32 mouse cellular contexts compared by ENCODE assay signal in the genomic region with DNA sequence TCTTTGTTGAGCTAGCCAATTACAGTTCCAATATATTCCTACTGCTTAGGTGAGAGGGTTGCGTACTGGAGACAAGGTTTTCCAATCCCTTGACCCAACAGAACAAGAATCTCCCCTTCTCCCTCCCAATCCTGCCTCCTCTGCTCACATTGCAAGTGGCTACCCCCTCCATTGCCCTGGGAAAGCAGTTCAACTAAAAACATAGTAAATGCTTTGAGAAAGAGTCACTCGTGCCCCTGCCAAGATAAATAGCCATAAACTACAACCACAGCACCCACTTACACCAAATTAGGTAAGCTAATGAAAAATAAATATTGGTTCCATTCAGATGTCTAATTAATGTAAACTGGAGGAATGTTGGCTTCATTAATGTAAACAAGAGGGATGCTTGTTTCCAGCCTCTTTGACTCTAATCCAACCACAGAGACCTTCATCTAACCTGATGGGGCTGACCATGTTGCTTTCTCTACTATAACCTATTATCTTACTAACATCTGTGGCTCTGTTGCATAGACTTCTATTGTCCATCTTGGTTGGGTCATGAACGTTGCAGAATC. TPM values are rescaled to one million over a fixed set of nuclear protein-coding genes. Genes with fewer than 3 reads are reported as not detected.
"Had no signal": no experiment of that assay in that cellular context is flagged by ENCODE, and none has a peak within 500 bp of the region (broad histone marks: within the 10 kb centered on the region; RNA-seq: fewer than 3 reads in every experiment).

No protein-coding gene starts in this region.

- DNase-seq: cerebellum, adult 8-10 months; cerebellum, adult 9-10 months; cerebellum, adult 9-11 months; cerebellum, postnatal 10 days; cerebellum, postnatal 14 days; cerebellum, postnatal 25 days; cerebellum, postnatal 36 days; embryo, embryonic 11 days; forebrain, postnatal 0 days; gastrocnemius, adult 2 months; gastrocnemius, postnatal 10 days; gastrocnemius, postnatal 14 days; gastrocnemius, postnatal 25 days; gastrocnemius, postnatal 36 days; heart, adult 18-20 months; heart, adult 2 months had no signal

- H3K36me3 ChIP-seq: embryonic facial prominence, embryonic 10.5 days; embryonic facial prominence, embryonic 12.5 days; embryonic facial prominence, embryonic 13.5 days; embryonic facial prominence, embryonic 15.5 days; forebrain, embryonic 10.5 days; forebrain, embryonic 12.5 days; forebrain, embryonic 15.5 days had no signal

- ATAC-seq: forebrain, embryonic 13.5 days; forebrain, embryonic 14.5 days; forebrain, embryonic 15.5 days; forebrain, embryonic 16.5 days; forebrain, postnatal 0 days had no signal

- H3K4me1 ChIP-seq: embryonic facial prominence, embryonic 10.5 days; embryonic facial prominence, embryonic 12.5 days; embryonic facial prominence, embryonic 13.5 days; embryonic facial prominence, embryonic 15.5 days; forebrain, embryonic 10.5 days; forebrain, embryonic 12.5 days; forebrain, embryonic 13.5 days; forebrain, embryonic 15.5 days had no signal

- H3K4me2 ChIP-seq: embryonic facial prominence, embryonic 12.5 days; embryonic facial prominence, embryonic 13.5 days; embryonic facial prominence, embryonic 15.5 days; forebrain, embryonic 12.5 days; forebrain, embryonic 13.5 days; forebrain, embryonic 15.5 days had no signal

- H3K9ac ChIP-seq: embryonic facial prominence, embryonic 12.5 days; embryonic facial prominence, embryonic 13.5 days; embryonic facial prominence, embryonic 15.5 days; forebrain, embryonic 12.5 days; forebrain, embryonic 13.5 days; forebrain, embryonic 15.5 days; forebrain, postnatal 0 days had no signal

- H3K4me3 ChIP-seq: embryonic facial prominence, embryonic 10.5 days; embryonic facial prominence, embryonic 12.5 days; embryonic facial prominence, embryonic 13.5 days; embryonic facial prominence, embryonic 15.5 days; erythroblast, embryonic 14.5 days; forebrain, embryonic 10.5 days; forebrain, embryonic 12.5 days; forebrain, embryonic 13.5 days; forebrain, embryonic 15.5 days; gastrocnemius, adult 2 months; heart, adult 2 months had no signal

- H3K27me3 ChIP-seq: embryonic facial prominence, embryonic 12.5 days; embryonic facial prominence, embryonic 13.5 days; embryonic facial prominence, embryonic 15.5 days; forebrain, embryonic 12.5 days; forebrain, embryonic 13.5 days; forebrain, embryonic 15.5 days had no signal

- H3K9me3 ChIP-seq: embryonic facial prominence, embryonic 10.5 days; embryonic facial prominence, embryonic 12.5 days; embryonic facial prominence, embryonic 13.5 days; embryonic facial prominence, embryonic 15.5 days; forebrain, embryonic 10.5 days; forebrain, embryonic 12.5 days; forebrain, embryonic 13.5 days; forebrain, embryonic 15.5 days had no signal

- H3K27ac ChIP-seq: embryonic facial prominence, embryonic 10.5 days; embryonic facial prominence, embryonic 12.5 days; embryonic facial prominence, embryonic 13.5 days; embryonic facial prominence, embryonic 15.5 days; forebrain, embryonic 10.5 days; forebrain, embryonic 12.5 days; forebrain, embryonic 13.5 days; forebrain, embryonic 15.5 days; gastrocnemius, adult 2 months; heart, adult 2 months had no signal

RNA-seq across cellular contexts. Expression of a gene that starts 21.6 kb away (rescaled TPM):
- total RNA-seq: common myeloid progenitor, adult 5-6 weeks; gastrocnemius, postnatal 10 days; gastrocnemius, postnatal 14 days; gastrocnemius, postnatal 4 days; granulocyte monocyte progenitor cell, adult 5-6 weeks; heart, adult 2 months had no signal
- polyA plus RNA-seq: erythroblast, embryonic 14.5 days had no signal

RNA-seq across cellular contexts. Expression of a gene that starts 47.0 kb away (rescaled TPM):
- total RNA-seq: forebrain, postnatal 0 days had no signal
- polyA plus RNA-seq: embryonic facial prominence, embryonic 13.5 days; embryonic facial prominence, embryonic 14.5 days; embryonic facial prominence, embryonic 15.5 days; forebrain, embryonic 11.5 days; forebrain, embryonic 16.5 days; forebrain, postnatal 0 days had no signal
